Mouse (Mus musculus) hindbrain, embryonic 10.5 days (tissue): ENCODE measurements around the gene Gnat1. TPM values are rescaled to one million over a fixed set of nuclear protein-coding genes. Genes with fewer than 3 reads are reported as not detected.
"Not testable (repeated sequence)": the region's sequence is repeated elsewhere in the genome, so short reads cannot be mapped to it uniquely, and the experiment has no call there.

ENCODE experiments used
- DNase-seq: peaks from one replicate; pipeline ENCODE4 v3.0.0-alpha.2; 2017; ENCODE audit warnings: low spot score
- H3K27ac ChIP-seq: fragments of 300-500 bp; sonication (generic); 2 replicates; pipeline ENCODE4 v1.5.1; 2016; ENCODE audit warnings: mild to moderate bottlenecking, moderate library complexity
- H3K27me3 ChIP-seq: fragments of 300-500 bp; sonication (generic); 2 replicates; pipeline ENCODE4 v1.6.1; 2016; ENCODE audit warnings: mild to moderate bottlenecking; ENCODE audit not compliant: poor library complexity, insufficient read depth, severe bottlenecking
- H3K36me3 ChIP-seq: fragments of 300-500 bp; sonication (generic); 2 replicates; pipeline ENCODE4 v1.6.1; 2016; ENCODE audit warnings: mild to moderate bottlenecking, moderate library complexity
- H3K4me1 ChIP-seq: fragments of 300-500 bp; sonication (generic); replicated peaks from 2 replicates; pipeline ENCODE4 v1.6.1; 2016; ENCODE audit warnings: mild to moderate bottlenecking
- H3K4me3 ChIP-seq: fragments of 300-500 bp; sonication (generic); 2 replicates; pipeline ENCODE4 v1.5.1; 2016; ENCODE audit warnings: mild to moderate bottlenecking, moderate library complexity
- H3K9me3 ChIP-seq: fragments of 300-500 bp; sonication (generic); 2 replicates; pipeline ENCODE4 v1.6.1; 2016; ENCODE audit warnings: mild to moderate bottlenecking, moderate library complexity
- WGBS: fragments of 180-500 bp; shearing (Covaris S2); methylation state at CpG from one replicate; pipeline ENCODE4 v1.1.7; 2016; 5-methylcytosine and 5-hydroxymethylcytosine counted together
- polyA plus RNA-seq: library from polyadenylated mRNA; unstranded; fragments of >200 nt; fragmentation: Nextera tagmentation; extraction: Ambion mirVana; gene quantifications from 2 replicates; pipeline ENCODE4 v1.2.1, GENCODE M21; 2016

Gnat1 gene
- polyA plus RNA-seq, 1 experiment from 2014 or later, result 3.1 TPM

DNA sequence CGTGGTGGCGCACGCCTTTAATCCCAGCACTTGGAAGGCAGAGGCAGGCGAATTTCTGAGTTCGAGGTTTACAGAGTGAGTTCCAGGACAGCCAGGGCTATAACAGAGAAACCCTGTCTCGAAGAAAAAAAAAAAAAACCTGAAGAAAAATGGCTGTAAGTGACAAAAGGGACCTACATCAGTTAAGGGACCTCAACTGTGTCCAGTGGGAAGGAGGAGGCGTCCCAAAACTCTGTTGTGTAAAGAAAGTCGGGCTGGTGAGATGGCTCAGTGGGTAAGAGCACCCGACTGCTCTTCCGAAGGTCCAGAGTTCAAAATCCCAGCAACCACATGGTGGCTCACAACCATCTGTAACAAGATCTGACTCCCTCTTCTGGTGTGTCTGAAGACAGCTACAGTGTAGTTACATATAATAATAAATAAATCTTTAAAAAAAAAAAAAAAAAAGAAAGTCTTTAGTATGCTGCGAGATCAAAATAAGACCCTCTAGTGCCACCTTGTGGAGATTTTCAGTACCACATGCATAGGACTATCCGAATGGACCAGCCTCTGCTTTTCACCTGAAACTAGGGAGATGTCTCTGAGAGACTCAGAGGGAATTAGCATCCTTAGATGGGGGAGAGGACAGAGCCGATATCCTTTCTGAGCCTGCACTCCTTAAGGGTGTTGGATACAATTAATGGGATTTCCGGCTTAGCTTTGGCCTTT, 1.5 kb downstream of the Gnat1 start:
- DNase-seq, result peak; percentile 62
- 40% methylated on average over 14 of the region's 14 CpGs for WGBS
- H3K36me3 ChIP-seq, result peaks cover 15% of the 10 kb centered on the region
- H3K27ac ChIP-seq, H3K9me3 ChIP-seq, H3K4me3 ChIP-seq: not testable (repeated sequence)
- peaks cover 29% of the 10 kb centered on the region for H3K4me1 ChIP-seq
- peaks cover 57% of the 10 kb centered on the region for H3K27me3 ChIP-seq

DNA sequence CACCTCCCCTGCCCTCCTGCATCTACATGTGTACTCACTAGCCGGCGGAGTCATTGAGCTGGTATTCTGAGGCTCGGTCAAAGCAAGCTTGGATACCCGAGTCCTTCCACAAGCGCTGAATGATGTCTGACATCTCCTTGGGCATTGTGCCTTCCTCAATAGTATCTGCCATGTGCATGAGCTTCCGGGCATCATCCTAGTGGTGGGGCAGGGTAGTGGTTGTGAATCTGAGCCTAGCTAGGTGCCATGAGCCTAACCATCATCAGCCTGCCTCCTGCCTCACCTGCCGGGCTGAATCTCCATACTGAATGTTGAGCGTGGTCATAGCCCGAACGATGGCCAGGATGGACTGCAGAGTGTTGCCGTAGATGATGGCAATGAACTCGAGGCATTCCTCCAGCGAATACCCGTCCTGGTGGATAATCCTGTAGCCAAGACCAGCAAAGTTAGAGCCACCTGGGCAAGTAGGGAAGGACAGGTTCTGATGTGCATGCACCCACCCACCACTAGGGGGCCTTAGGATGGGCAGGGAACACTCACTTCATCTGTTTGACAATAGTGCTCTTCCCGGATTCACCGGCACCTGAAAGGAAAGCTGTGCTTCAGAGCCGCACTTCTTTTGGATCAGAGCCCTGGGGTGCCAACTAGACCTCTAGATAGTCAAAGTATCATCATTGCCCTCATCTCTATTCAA, 2.3 kb downstream of the Gnat1 start:
- WGBS, result 22% methylated on average over 17 of the region's 17 CpGs
- H3K4me3 ChIP-seq, result peak overlapping the region; percentile 47

DNA sequence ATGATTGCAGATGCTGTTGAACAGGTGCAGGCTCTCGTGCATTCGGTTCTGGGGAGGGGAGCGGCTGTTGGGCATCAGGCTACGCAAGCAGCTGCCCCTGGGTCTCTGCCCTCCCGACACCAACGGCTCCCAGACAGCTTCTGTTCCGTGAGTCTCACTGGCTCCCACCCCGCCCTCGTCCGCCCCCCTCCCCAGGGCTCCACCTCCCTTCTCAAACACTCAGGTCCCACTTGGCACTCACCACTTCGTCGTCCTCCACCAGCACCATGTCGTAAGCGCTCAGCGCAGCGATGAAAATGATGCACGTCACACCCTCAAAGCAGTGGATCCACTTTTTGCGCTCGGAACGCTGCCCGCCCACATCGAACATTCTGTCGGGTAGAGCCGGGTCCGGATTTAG, 3.2 kb downstream of the Gnat1 start:
- Histone ChIP-seq H3K4me3 (peak overlapping the region; percentile 47), H3K36me3 (no peaks in the 10 kb centered on the region), H3K4me1 (peaks cover 29% of the 10 kb centered on the region), H3K27ac (no peak overlapping the region; the same call in 1 of the 2 replicates), H3K9me3 (no peaks in the 10 kb centered on the region), H3K27me3 (peaks cover 62% of the 10 kb centered on the region)
- WGBS, result 2% methylated on average over 25 of the region's 25 CpGs
- DNase-seq, result no peak

More for the DNA sequence above, 2.3 kb downstream of the Gnat1 start:
- peaks cover 57% of the 10 kb centered on the region for H3K27me3 ChIP-seq
- H3K9me3 ChIP-seq, result no peaks in the 10 kb centered on the region
- H3K4me1 ChIP-seq, result peaks cover 29% of the 10 kb centered on the region
- H3K36me3 ChIP-seq, result peaks cover 7% of the 10 kb centered on the region
- DNase-seq, result peak; percentile 56
- no peak overlapping the region for H3K27ac ChIP-seq

DNA sequence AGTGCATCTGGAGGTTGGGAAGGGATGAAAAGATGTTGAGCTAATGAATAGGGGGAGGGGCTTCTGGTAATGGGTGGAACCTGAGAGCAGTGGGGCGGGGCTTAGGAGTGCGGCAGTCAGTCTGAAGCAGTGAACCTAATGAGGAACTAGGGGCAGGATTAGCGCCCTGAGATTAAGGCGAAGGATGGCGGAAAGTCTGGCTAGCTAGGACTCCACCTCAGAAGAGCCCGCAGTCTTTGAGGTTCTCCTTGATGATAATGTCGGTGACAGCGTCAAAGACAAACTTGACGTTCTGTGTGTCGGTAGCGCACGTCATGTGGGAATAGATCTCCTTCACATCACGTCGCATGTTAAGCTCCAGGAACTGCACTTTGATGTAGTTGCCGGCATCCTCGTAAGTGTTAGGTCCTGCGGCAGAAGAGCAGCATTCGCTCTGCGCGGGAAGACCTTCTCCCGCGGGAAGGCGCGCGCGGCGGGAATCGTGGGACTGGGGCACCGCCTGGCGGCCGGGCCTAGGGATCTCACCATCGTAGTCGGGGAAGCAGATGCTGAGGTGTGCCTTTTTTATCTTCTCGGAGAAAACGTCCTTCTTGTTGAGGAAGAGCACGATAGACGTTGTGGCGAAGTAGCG, 3.7 kb downstream of the Gnat1 start:
- peak overlapping the region; percentile 47 for H3K4me3 ChIP-seq
- no peaks in the 10 kb centered on the region for H3K9me3 ChIP-seq
- peak; percentile 83 for DNase-seq
- H3K27ac ChIP-seq, result no peak overlapping the region
- H3K36me3 ChIP-seq, result no peaks in the 10 kb centered on the region
- H3K4me1 ChIP-seq, result peaks cover 29% of the 10 kb centered on the region
- WGBS, result under 1% methylated on average over 39 of the region's 39 CpGs
- peaks cover 66% of the 10 kb centered on the region for H3K27me3 ChIP-seq

DNA sequence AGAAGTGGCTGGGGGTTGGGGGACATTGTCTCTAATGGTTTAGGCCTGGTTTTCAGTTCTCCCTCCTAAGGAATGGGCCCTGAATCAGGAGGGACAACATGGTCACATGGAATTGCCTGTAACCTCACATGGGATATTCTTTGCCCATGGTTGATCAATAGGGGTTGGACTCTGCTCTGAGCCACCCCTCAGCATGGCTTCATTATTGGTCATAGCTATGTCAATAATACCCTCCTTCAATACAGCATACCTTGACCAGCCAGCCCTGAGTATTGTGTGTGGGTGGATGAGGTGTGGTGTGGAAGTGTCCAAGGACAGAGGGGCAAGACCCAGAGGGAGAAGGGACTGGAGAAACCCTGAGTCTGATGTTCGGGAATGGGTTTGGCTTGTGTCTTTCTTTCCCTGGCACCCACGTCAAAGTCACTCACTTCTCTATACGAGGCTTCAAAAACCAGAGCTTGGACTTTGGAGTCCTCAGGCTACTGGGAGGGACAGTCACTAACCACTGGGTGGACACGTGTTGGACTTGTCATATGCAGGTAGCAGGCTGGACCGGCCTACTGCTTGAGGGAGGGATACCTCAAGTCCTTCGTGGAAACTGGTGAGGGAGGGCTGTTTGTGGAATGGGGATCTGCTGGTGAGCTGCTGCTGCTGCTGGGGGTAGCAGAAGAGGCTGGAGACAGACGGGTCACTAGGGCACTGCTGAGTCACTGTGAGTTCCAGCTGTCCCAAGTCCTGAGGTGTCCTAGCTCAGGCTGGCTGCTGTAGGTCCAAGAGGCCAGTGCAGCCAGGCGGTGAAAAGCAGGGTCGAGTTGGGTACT, 4.7 kb downstream of the Gnat1 start:
- no peaks in the 10 kb centered on the region for H3K36me3 ChIP-seq
- WGBS, result 54% methylated on average over 9 of the region's 9 CpGs
- no peak overlapping the region for H3K27ac ChIP-seq
- peaks cover 73% of the 10 kb centered on the region for H3K27me3 ChIP-seq
- H3K4me1 ChIP-seq, result peaks cover 39% of the 10 kb centered on the region
- no peak for DNase-seq
- no peaks in the 10 kb centered on the region for H3K9me3 ChIP-seq
- 0 out of 2 replicates have a peak overlapping the region, but pooled peaks have one; percentile 47 for H3K4me3 ChIP-seq

DNA sequence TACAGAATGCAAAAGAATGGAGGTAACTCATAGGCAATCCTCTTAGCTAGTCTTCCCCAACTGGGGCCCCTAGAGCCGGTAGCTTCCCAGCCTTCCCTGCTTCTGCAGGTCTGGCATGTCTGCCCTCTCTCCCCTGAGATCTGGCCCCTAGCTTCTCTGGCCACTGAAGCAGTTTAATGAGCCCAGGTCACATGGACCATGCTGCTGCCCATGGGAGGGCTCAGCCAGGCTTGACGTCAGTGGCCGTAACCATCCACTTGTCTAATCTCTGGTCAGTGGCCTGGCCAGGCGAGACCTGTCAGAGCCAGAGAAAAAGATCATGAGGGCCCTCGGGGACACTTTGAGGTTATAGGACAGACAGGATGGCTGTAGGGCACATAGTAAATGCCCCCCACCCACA, 9.3 kb downstream of the Gnat1 start:
- Histone ChIP-seq H3K36me3 (no peaks in the 10 kb centered on the region), H3K27ac (no peak overlapping the region; the same call in 1 of the 2 replicates), H3K27me3 (peaks cover 72% of the 10 kb centered on the region), H3K4me3 (peak overlapping the region; percentile 13; the same call in 1 of the 2 replicates), H3K4me1 (peaks cover 60% of the 10 kb centered on the region), H3K9me3 (no peaks in the 10 kb centered on the region)
- WGBS, result 50% methylated on average over 5 of the region's 5 CpGs
- DNase-seq, result peak; percentile 30

DNA sequence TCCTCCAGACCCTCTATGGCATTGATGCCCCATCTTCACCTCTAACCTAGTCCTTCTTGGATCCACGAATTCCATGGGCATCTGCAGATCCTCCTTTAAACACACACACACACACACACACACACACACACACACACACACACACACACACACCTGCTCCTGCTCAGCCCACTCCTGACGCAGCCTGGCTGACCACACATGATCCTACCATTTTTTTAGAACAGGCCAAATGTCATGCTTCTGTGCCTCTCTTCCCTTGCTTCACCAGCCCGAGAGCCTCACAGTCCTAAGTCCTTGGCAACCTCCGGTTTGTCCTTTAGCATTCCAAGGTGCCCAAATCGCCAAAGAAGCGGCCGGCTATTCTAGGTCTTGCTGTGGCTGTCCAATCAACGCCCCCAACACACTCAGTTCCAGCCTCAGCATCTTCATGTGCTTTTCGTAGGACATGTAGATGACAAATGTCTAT, 10.0 kb downstream of the Gnat1 start, which contains the start of gene Slc38a3:
Gene Slc38a3 (minus strand): TSS at position 51 of the 466 bp plus-strand sequence.
- peaks cover 71% of the 10 kb centered on the region for H3K27me3 ChIP-seq

DNA sequence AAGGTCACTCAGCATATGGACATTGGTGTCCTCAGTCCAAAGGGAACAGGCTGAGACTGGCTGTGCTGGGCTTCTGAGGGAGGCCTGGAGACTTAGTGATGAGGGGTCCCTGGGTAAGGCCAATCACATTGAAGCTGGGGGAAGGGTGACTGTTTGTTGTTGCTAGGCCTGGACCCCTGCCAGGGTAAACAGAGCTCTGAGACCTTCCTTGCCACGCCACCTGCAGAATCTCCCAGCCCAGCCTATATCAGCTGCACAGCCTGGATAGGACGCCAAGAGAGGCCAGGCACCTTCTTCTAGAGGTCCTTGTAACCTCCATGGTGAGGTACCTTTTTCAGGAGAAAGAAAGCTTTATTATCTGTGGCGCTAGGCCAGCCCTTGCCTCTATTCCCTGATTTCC, 10.6 kb downstream of the Gnat1 start:
- 78% methylated on average over 3 of the region's 3 CpGs for WGBS
- DNase-seq, result no peak
- Histone ChIP-seq H3K36me3 (no peaks in the 10 kb centered on the region), H3K4me1 (peaks cover 58% of the 10 kb centered on the region), H3K4me3 (peak overlapping the region; percentile 6; the same call in 1 of the 2 replicates), H3K27me3 (peaks cover 65% of the 10 kb centered on the region), H3K9me3 (no peaks in the 10 kb centered on the region), H3K27ac (0 out of 2 replicates have a peak overlapping the region, but pooled peaks have one; percentile 50)

More for the DNA sequence above, 10.0 kb downstream of the Gnat1 start, which contains the start of gene Slc38a3:
- Histone ChIP-seq H3K9me3 (no peaks in the 10 kb centered on the region), H3K36me3 (no peaks in the 10 kb centered on the region), H3K4me1 (peaks cover 55% of the 10 kb centered on the region), H3K27ac (peak within 1 kb of the TSS; percentile 50; the same call in 1 of the 2 replicates), H3K4me3 (peak within 1 kb of the TSS; percentile 13)
- 86% methylated on average over 9 of the region's 9 CpGs for WGBS
- DNase-seq, result no peak

DNA sequence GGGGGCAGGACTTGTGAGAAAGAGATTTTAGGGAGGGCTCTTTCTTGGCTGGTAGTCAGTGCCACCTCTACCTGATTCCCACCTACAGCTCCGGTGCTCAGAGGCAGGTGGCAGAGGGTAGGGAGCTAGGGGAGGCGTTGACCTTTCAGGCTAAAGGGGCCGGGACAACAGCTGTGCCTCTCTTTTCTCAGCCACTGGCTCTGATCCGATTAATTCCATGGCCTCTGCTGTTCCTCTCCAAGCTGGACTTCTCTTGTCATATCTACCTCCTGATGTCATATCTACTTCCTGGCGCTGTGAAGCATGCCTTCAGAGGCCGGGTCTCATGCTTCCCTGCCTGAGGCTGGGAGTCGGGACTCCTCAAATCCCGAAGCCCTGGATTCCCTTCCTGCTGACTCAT, 11.5 kb downstream of the Gnat1 start:
- 31% methylated on average over 8 of the region's 8 CpGs for WGBS
- Histone ChIP-seq H3K36me3 (no peaks in the 10 kb centered on the region), H3K27me3 (peaks cover 61% of the 10 kb centered on the region), H3K9me3 (no peaks in the 10 kb centered on the region), H3K4me3 (peak overlapping the region; percentile 55), H3K27ac (peak overlapping the region; percentile 76), H3K4me1 (peaks cover 67% of the 10 kb centered on the region)
- DNase-seq, result no peak

DNA sequence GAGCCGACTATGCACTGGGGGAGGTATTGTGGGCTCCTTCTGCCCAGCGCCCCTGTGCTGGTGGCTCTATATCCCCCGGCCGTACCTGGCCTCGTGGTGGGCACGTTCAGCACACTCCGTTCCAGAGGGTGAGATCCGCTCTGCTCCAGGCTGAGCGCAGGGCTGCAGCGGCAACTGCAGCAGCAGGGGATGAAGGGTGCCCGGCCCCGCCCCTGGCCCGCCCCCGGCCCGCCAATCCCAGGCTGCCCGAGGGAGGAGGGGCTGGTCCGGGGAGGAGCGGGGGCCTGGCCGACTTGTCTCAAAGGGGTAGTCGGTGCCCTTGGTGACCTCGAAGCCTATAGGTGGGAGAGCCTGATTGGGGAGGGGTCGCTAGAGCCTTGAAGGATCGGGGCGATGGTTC, 12.3 kb downstream of the Gnat1 start:
- H3K4me1 ChIP-seq, result peaks cover 75% of the 10 kb centered on the region
- no peaks in the 10 kb centered on the region for H3K9me3 ChIP-seq

DNA sequence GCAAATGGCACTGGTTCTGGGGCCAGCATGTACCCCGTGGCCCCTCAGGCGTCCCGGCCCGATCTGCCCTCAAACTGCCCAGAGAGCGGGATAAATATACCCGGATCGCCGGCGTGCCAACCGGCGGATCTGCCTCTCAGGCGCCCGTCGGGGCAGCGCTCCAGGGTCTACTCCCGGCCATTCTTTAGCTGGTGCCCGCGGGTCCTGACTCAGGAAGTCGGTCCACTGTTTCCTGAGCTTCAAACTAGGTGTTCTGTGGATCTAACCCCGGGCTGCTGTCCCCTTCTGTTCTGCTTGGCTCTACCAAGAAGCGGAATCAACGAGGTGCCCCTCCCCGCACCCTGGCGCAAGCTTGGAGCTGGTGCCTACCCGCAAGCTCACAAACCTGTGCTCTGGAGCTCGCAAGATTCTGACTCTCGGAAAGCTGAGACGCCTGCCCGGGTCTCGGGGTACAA, 12.7 kb downstream of the Gnat1 start:
- WGBS, result 1% methylated on average over 30 of the region's 30 CpGs
- no peak for DNase-seq
- Histone ChIP-seq H3K9me3 (no peaks in the 10 kb centered on the region), H3K36me3 (no peaks in the 10 kb centered on the region), H3K27me3 (peaks cover 61% of the 10 kb centered on the region), H3K4me3 (peak overlapping the region; percentile 55), H3K27ac (peak overlapping the region; percentile 76), H3K4me1 (peaks cover 78% of the 10 kb centered on the region)

More for the DNA sequence above, 12.3 kb downstream of the Gnat1 start:
- peaks cover 61% of the 10 kb centered on the region for H3K27me3 ChIP-seq
- no peaks in the 10 kb centered on the region for H3K36me3 ChIP-seq
- H3K4me3 ChIP-seq, result peak overlapping the region; percentile 55
- peak overlapping the region; percentile 76 for H3K27ac ChIP-seq
- under 1% methylated on average over 24 of the region's 24 CpGs for WGBS
- peak; percentile 83 for DNase-seq

DNA sequence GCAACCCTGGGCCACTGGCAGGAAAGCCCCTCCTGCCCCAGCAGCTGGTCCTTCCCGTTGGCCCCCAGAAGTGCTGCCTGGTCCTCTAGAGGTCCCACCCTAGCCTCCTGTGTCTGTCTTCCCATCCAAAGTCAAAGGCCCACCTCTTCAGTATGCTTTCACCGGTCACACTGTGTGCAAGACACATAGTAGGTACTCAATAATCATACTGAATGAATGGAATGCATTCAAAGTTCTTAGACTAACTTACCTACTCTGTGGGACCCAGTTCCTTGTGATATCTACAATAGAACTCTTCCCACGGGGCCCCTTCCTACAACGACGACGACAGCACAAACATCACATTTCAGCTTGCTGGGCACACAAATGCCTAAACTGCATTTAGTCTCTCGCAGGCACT, 14.2 kb downstream of the Gnat1 start:
- no peak for DNase-seq
- peaks cover 79% of the 10 kb centered on the region for H3K4me1 ChIP-seq
- 0 out of 2 replicates have a peak overlapping the region, but pooled peaks have one; percentile 35 for H3K27ac ChIP-seq
- H3K27me3 ChIP-seq, result peaks cover 49% of the 10 kb centered on the region
- no peaks in the 10 kb centered on the region for H3K9me3 ChIP-seq
- H3K4me3 ChIP-seq, result no peak overlapping the region
- H3K36me3 ChIP-seq, result no peaks in the 10 kb centered on the region
- WGBS, result 85% methylated on average over 7 of the region's 7 CpGs
